Mouse (Mus musculus) limb, embryonic 13.5 days (tissue): ENCODE measurements at regions not wholly inside any gene's neighbourhood (a gene's known extent, or its start where the extent isn't known, plus 50 kb on each side); places are given as distances from the start of the nearest gene placed in this dataset.

Experiments
- ATAC-seq: fragments of 200-750 bp; cut with Nextera tagmentation; 2 replicates; pipeline ENCODE4 v1.8.0; 2017; ENCODE audit warnings: low read depth, moderate number of reproducible peaks, moderate TSS enrichment; ENCODE audit not compliant: low FRiP score
- H3K27ac ChIP-seq: fragments of 300-500 bp; sonication (generic); 2 replicates; pipeline ENCODE4 v1.5.1; 2015; ENCODE audit warnings: inconsistent platforms, mild to moderate bottlenecking, moderate library complexity
- H3K27me3 ChIP-seq: fragments of 300-500 bp; sonication (generic); 2 replicates; pipeline ENCODE4 v1.6.1; 2015; ENCODE audit warnings: mild to moderate bottlenecking, inconsistent platforms
- H3K36me3 ChIP-seq: fragments of 300-500 bp; sonication (generic); 2 replicates; pipeline ENCODE4 v1.6.1; 2015; ENCODE audit warnings: inconsistent platforms, mild to moderate bottlenecking, moderate library complexity
- H3K4me1 ChIP-seq: fragments of 300-500 bp; sonication (generic); 2 replicates; pipeline ENCODE4 v1.6.1; 2015; ENCODE audit warnings: inconsistent platforms
- H3K4me2 ChIP-seq: fragments of 300-500 bp; sonication (generic); replicated peaks from 2 replicates; pipeline ENCODE4 v1.6.1; 2015; ENCODE audit warnings: inconsistent platforms, mild to moderate bottlenecking, moderate library complexity
- H3K4me3 ChIP-seq: fragments of 300-500 bp; sonication (generic); 2 replicates; pipeline ENCODE4 v1.5.1; 2015; ENCODE audit warnings: moderate library complexity, mild to moderate bottlenecking, inconsistent platforms
- H3K9ac ChIP-seq: fragments of 300-500 bp; sonication (generic); 2 replicates; pipeline ENCODE4 v1.6.1; 2015; ENCODE audit warnings: mild to moderate bottlenecking, inconsistent platforms
- H3K9me3 ChIP-seq: fragments of 300-500 bp; sonication (generic); 2 replicates; pipeline ENCODE4 v1.6.1; 2016; ENCODE audit warnings: inconsistent platforms
- WGBS: fragments of 180-500 bp; shearing (Covaris S2); methylation state at CpG from one replicate; pipeline ENCODE4 v1.1.7; 2015; 5-methylcytosine and 5-hydroxymethylcytosine counted together

DNA sequence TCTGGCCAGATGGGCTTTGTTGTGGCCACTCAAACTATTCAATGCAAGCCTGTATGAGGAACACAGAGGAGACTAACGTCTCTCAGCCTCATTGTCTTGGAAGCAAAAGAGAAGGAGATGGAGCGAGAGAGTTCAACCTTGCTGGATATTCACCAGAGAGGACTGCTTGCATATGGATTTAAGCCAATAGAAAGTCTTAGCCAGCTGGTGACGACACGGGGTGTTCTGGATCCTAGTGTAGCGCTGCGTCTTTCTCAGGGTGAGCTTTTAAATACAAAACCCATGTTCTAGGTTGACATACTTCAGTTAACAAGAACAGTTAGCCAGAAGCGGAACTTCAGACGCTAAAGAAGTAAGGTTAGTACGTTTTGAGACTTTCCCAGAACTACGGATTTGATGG, 174.9 kb downstream of the Plpp3 start:
- H3K9ac ChIP-seq = no peak overlapping the region
- ATAC-seq = no peak
- no peak overlapping the region for H3K4me2 ChIP-seq
- H3K36me3 ChIP-seq = no peaks in the 10 kb centered on the region
- no peak overlapping the region for H3K27ac ChIP-seq
- H3K4me3 ChIP-seq = no peak overlapping the region
- 80% methylated on average over 10 of the region's 10 CpGs for WGBS
- H3K27me3 ChIP-seq = no peaks in the 10 kb centered on the region
- H3K4me1 ChIP-seq = peaks cover 17% of the 10 kb centered on the region
- H3K9me3 ChIP-seq = no peaks in the 10 kb centered on the region

- H3K36me3 ChIP-seq = no peaks in the 10 kb centered on the region
- no peak overlapping the region for H3K27ac ChIP-seq
- no peaks in the 10 kb centered on the region for H3K27me3 ChIP-seq
- no peaks in the 10 kb centered on the region for H3K9me3 ChIP-seq
- no peak overlapping the region for H3K4me3 ChIP-seq
- H3K4me2 ChIP-seq = no peak overlapping the region
- H3K9ac ChIP-seq = no peak overlapping the region
- 21% methylated on average over 1 of the region's 1 CpGs for WGBS
- ATAC-seq = no peak
- H3K4me1 ChIP-seq = 0 out of 2 replicates have a peak, but pooled peaks cover 8% of the 10 kb centered on the region
Measured at GRCm38 (mm10) chr4:105335872-105336271, 178.7 kb downstream of the Plpp3 start.

DNA sequence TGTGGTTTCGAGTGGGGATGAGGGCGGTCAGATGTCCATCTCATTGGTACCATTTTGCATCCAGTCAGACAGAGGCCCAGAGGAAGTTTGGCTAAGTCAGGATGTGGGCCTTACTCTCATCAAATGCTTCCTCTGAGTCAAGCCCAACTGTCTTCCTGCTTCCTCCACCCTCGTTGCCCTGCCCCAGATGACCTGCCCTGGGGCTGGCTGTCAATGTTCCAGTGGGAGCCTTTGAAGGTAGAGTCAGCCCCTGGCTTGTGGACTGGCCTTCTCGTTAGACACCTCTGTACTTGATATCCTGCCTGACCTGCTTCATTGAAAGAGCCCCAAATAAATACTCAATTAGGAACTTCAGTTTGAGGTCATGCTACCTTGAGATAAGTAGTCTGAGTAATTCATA, 179.4 kb downstream of the Plpp3 start:
- WGBS = 56% methylated on average over 4 of the region's 4 CpGs
- H3K27me3 ChIP-seq = no peaks in the 10 kb centered on the region
- ATAC-seq = no peak

GRCm38 (mm10) chr4:105338131-105338530, 181.0 kb downstream of the Plpp3 start:
- no peaks in the 10 kb centered on the region for H3K27me3 ChIP-seq
- 0 out of 2 replicates have a peak, but pooled peaks cover 5% of the 10 kb centered on the region for H3K4me1 ChIP-seq
- H3K4me3 ChIP-seq = no peak overlapping the region
- ATAC-seq = no peak
- no peak overlapping the region for H3K4me2 ChIP-seq
- H3K27ac ChIP-seq = no peak overlapping the region
- 79% methylated on average over 7 of the region's 7 CpGs for WGBS
- no peaks in the 10 kb centered on the region for H3K36me3 ChIP-seq
- no peak overlapping the region for H3K9ac ChIP-seq
- H3K9me3 ChIP-seq = no peaks in the 10 kb centered on the region

More for the DNA sequence above, 179.4 kb downstream of the Plpp3 start:
- Histone ChIP-seq H3K4me1 (0 out of 2 replicates have a peak, but pooled peaks cover 8% of the 10 kb centered on the region), H3K36me3 (no peaks in the 10 kb centered on the region), H3K4me3 (no peak overlapping the region), H3K4me2 (no peak overlapping the region), H3K27ac (no peak overlapping the region), H3K9ac (no peak overlapping the region), H3K9me3 (no peaks in the 10 kb centered on the region)

DNA sequence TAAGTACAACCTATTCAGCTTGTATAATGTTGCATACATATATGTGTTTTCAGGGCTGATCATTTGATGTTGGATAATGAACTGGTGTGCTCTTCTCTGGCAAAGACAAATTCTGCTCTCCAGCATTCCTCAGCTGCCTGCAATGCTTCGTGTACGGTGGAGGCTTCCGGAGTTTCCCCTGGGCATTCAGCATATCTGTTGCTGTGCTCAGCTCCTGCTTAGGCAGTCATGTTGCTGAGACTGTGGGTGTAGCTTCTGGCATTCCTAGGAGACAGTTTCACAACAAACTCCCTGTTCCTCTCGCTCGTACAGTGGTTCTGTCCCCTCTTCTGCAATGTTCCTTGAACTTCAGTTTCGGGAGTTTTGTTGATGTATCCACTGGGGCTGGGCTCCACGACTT, 181.7 kb downstream of the Plpp3 start:
- H3K36me3 ChIP-seq = no peaks in the 10 kb centered on the region
- 0 out of 2 replicates have a peak, but pooled peaks cover 5% of the 10 kb centered on the region for H3K4me1 ChIP-seq
- no peaks in the 10 kb centered on the region for H3K9me3 ChIP-seq
- 68% methylated on average over 7 of the region's 7 CpGs for WGBS
- no peak overlapping the region for H3K9ac ChIP-seq
- H3K27ac ChIP-seq = no peak overlapping the region
- no peaks in the 10 kb centered on the region for H3K27me3 ChIP-seq
- no peak overlapping the region for H3K4me3 ChIP-seq
- ATAC-seq = no peak
- H3K4me2 ChIP-seq = no peak overlapping the region

- H3K4me3 ChIP-seq = no peak overlapping the region
- 0 out of 2 replicates have a peak, but pooled peaks cover 5% of the 10 kb centered on the region for H3K4me1 ChIP-seq
- H3K27ac ChIP-seq = no peak overlapping the region
- 63% methylated on average over 7 of the region's 7 CpGs for WGBS
- no peak overlapping the region for H3K4me2 ChIP-seq
- no peak overlapping the region for H3K9ac ChIP-seq
- H3K9me3 ChIP-seq = no peaks in the 10 kb centered on the region
- no peak for ATAC-seq
- no peaks in the 10 kb centered on the region for H3K27me3 ChIP-seq
- H3K36me3 ChIP-seq = no peaks in the 10 kb centered on the region
Measured at GRCm38 (mm10) chr4:105341274-105341673, 184.1 kb downstream of the Plpp3 start.

DNA sequence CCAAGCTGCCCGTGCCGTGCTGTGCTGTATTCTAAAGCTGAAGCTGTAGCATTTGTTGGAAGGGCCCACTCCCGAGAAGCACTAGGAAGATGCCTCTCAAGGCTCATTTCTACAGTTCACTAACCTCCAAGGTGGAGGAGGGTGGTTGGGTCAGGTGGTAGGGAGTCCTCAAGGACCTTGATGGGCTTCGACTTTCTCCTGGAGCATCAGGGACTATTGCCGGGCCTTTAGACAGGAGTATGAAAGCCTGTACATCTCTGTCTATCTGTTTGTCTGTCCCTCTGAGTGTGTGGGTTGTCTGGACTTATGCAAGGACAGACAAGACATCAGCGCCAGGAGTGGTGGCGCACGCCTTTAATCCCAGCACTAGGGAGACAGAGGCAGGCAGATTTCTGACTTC, 189.7 kb downstream of the Plpp3 start:
- ATAC-seq = no peak
- no peak overlapping the region for H3K27ac ChIP-seq
- H3K4me1 ChIP-seq = peaks cover 27% of the 10 kb centered on the region
- no peak overlapping the region for H3K4me3 ChIP-seq
- no peaks in the 10 kb centered on the region for H3K36me3 ChIP-seq
- no peaks in the 10 kb centered on the region for H3K9me3 ChIP-seq
- no peak overlapping the region for H3K9ac ChIP-seq
- no peak overlapping the region for H3K4me2 ChIP-seq
- no peaks in the 10 kb centered on the region for H3K27me3 ChIP-seq
- 93% methylated on average over 8 of the region's 8 CpGs for WGBS

- H3K36me3 ChIP-seq = no peaks in the 10 kb centered on the region
- H3K27me3 ChIP-seq = no peaks in the 10 kb centered on the region
- no peak overlapping the region for H3K27ac ChIP-seq
- H3K4me2 ChIP-seq = no peak overlapping the region
- H3K9ac ChIP-seq = no peak overlapping the region
- 10% methylated on average over 8 of the region's 8 CpGs for WGBS
- H3K9me3 ChIP-seq = no peaks in the 10 kb centered on the region
- no peak overlapping the region for H3K4me3 ChIP-seq
- H3K4me1 ChIP-seq = peaks cover 36% of the 10 kb centered on the region
- ATAC-seq = peak; percentile 16; the same call in 1 of the 2 replicates
Measured at GRCm38 (mm10) chr4:105347911-105348310, 190.8 kb downstream of the Plpp3 start.

- ATAC-seq = no peak
- Histone ChIP-seq H3K9me3 (no peaks in the 10 kb centered on the region), H3K4me3 (no peak overlapping the region), H3K36me3 (no peaks in the 10 kb centered on the region), H3K9ac (no peak overlapping the region), H3K27ac (no peak overlapping the region), H3K4me1 (peaks cover 45% of the 10 kb centered on the region), H3K4me2 (no peak overlapping the region), H3K27me3 (no peaks in the 10 kb centered on the region)
- 88% methylated on average over 8 of the region's 8 CpGs for WGBS
Measured at GRCm38 (mm10) chr4:105349316-105350207, 192.4 kb downstream of the Plpp3 start.

- no peaks in the 10 kb centered on the region for H3K36me3 ChIP-seq
- H3K9me3 ChIP-seq = no peaks in the 10 kb centered on the region
- no peak overlapping the region for H3K9ac ChIP-seq
- H3K27me3 ChIP-seq = no peaks in the 10 kb centered on the region
- no peak overlapping the region for H3K27ac ChIP-seq
- H3K4me2 ChIP-seq = no peak overlapping the region
- H3K4me1 ChIP-seq = peaks cover 45% of the 10 kb centered on the region
- peak; percentile 87 for ATAC-seq
- no peak overlapping the region for H3K4me3 ChIP-seq
- WGBS = 15% methylated on average over 7 of the region's 7 CpGs
Measured at GRCm38 (mm10) chr4:105352342-105352741, 195.2 kb downstream of the Plpp3 start.

DNA sequence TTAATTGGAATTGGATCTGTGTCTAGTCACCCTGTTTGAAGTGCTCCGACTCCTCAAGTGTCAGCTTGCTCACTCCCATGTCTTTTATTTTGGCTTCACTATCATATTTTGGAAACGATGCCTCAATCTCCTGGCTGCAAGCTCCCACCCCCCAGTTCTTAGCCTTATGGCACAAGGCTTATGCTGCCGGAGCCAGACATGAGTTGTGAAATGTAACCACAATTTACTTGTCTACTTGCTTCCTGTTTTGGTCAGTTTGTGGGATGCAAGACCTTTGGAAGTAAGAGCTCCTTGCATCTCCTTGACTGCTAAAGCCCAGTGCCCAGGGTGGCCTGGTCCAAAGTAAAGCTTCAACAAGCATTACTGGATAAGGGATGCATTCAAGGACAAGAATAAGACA, 195.8 kb downstream of the Plpp3 start:
- Histone ChIP-seq H3K9me3 (no peaks in the 10 kb centered on the region), H3K4me1 (peaks cover 38% of the 10 kb centered on the region), H3K27me3 (no peaks in the 10 kb centered on the region), H3K4me3 (no peak overlapping the region), H3K27ac (no peak overlapping the region), H3K36me3 (no peaks in the 10 kb centered on the region), H3K9ac (no peak overlapping the region), H3K4me2 (no peak overlapping the region)
- WGBS = 60% methylated on average over 3 of the region's 3 CpGs
- no peak for ATAC-seq

GRCm38 (mm10) chr4:105354097-105354496, 196.9 kb downstream of the Plpp3 start:
- H3K27ac ChIP-seq = no peak overlapping the region
- ATAC-seq = no peak
- peaks cover 36% of the 10 kb centered on the region for H3K4me1 ChIP-seq
- WGBS = 63% methylated on average over 8 of the region's 8 CpGs
- no peak overlapping the region for H3K9ac ChIP-seq
- H3K27me3 ChIP-seq = no peaks in the 10 kb centered on the region
- no peaks in the 10 kb centered on the region for H3K9me3 ChIP-seq
- no peak overlapping the region for H3K4me2 ChIP-seq
- no peaks in the 10 kb centered on the region for H3K36me3 ChIP-seq
- H3K4me3 ChIP-seq = no peak overlapping the region

DNA sequence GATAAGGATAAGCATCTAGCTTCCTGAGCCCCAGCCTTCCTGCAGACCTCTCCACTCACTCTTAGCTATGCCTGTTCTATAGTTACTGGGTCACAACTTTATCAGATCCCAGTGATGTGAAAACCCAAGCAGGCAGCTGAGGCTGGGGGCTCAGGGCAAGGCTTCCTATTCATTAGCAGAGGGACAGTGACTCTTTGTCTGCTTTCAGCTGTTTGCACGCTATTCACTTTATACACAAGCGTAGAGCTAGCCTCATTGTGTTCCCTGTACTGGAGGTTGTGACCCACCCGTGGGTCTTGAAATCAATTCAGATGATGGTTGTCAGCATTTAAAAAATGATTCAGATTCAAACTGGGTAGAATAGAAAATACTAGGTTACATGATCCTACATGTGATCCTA, 199.5 kb downstream of the Plpp3 start:
- no peak for ATAC-seq
- Histone ChIP-seq H3K9ac (no peak overlapping the region), H3K36me3 (no peaks in the 10 kb centered on the region), H3K27me3 (no peaks in the 10 kb centered on the region), H3K9me3 (no peaks in the 10 kb centered on the region), H3K27ac (no peak overlapping the region), H3K4me3 (no peak overlapping the region), H3K4me2 (no peak overlapping the region), H3K4me1 (peaks cover 24% of the 10 kb centered on the region)
- WGBS = 83% methylated on average over 3 of the region's 3 CpGs
